Mouse (Mus musculus): ENCODE measurements around the gene Oas2. TPM values are rescaled to one million over a fixed set of nuclear protein-coding genes. Genes with fewer than 3 reads are reported as not detected.
"Not testable (repeated sequence)": the region's sequence is repeated elsewhere in the genome, so short reads cannot be mapped to it uniquely, and the experiment has no call there.

Gene Oas2
- total RNA-seq (2014; fragmentation: Nextera tagmentation), result 1.7 and 2.0 TPM in 2 replicates
- total RNA-seq (2017), result 0.72 and 1.3 TPM in 2 replicates

- ATAC-seq (replicated peaks; ENCODE audit: low FRiP score, low TSS enrichment, poor library complexity, severe bottlenecking), result no peak
Observed at GRCm38 (mm10) chr5:120749688-120750087, at the start of gene Oas2. Gene Oas2, minus strand, starts transcription at chr5:120749853.

GRCm38 (mm10) chr5:120798943-120799342 lies 49.3 kb upstream of the Oas2 start:
- peak; percentile 69 for ATAC-seq (replicated peaks; ENCODE audit: low FRiP score, low TSS enrichment, poor library complexity, severe bottlenecking)

GRCm38 (mm10) chr5:120798147-120798546 lies 48.5 kb upstream of the Oas2 start:
- ATAC-seq (replicated peaks; ENCODE audit: low FRiP score, low TSS enrichment, poor library complexity, severe bottlenecking), result peak; percentile 46

GRCm38 (mm10) chr5:120795480-120796034 lies 45.9 kb upstream of the Oas2 start, which contains the start of gene Oas1e:
Gene Oas1e, minus strand, starts transcription at chr5:120795530.
- not testable (repeated sequence) for ATAC-seq (replicated peaks; ENCODE audit: low FRiP score, low TSS enrichment, poor library complexity, severe bottlenecking)

- peak; percentile 54 for ATAC-seq (replicated peaks; ENCODE audit: low FRiP score, low TSS enrichment, poor library complexity, severe bottlenecking)
Observed at GRCm38 (mm10) chr5:120793043-120793442, 43.4 kb upstream of the Oas2 start.

GRCm38 (mm10) chr5:120787042-120787441 lies 37.4 kb upstream of the Oas2 start:
- ATAC-seq (replicated peaks; ENCODE audit: low FRiP score, low TSS enrichment, poor library complexity, severe bottlenecking), result no peak

GRCm38 (mm10) chr5:120782446-120782845 lies 32.8 kb upstream of the Oas2 start:
- ATAC-seq (replicated peaks; ENCODE audit: low FRiP score, low TSS enrichment, poor library complexity, severe bottlenecking), result no peak

- ATAC-seq (replicated peaks; ENCODE audit: low FRiP score, low TSS enrichment, poor library complexity, severe bottlenecking), result no peak
Observed at GRCm38 (mm10) chr5:120781646-120782045, 32.0 kb upstream of the Oas2 start.

- no peak for ATAC-seq (replicated peaks; ENCODE audit: low FRiP score, low TSS enrichment, poor library complexity, severe bottlenecking)
Observed at GRCm38 (mm10) chr5:120779922-120780321, 30.3 kb upstream of the Oas2 start.

GRCm38 (mm10) chr5:120778941-120779340 lies 29.3 kb upstream of the Oas2 start:
- no peak for ATAC-seq (replicated peaks; ENCODE audit: low FRiP score, low TSS enrichment, poor library complexity, severe bottlenecking)

- ATAC-seq (replicated peaks; ENCODE audit: low FRiP score, low TSS enrichment, poor library complexity, severe bottlenecking), result peak; percentile 42
Observed at GRCm38 (mm10) chr5:120777478-120777877, 27.8 kb upstream of the Oas2 start, which contains the start of gene Oas3. Gene Oas3, minus strand, starts transcription at chr5:120777661.

GRCm38 (mm10) chr5:120776801-120777200 lies 27.1 kb upstream of the Oas2 start:
- ATAC-seq (replicated peaks; ENCODE audit: low FRiP score, low TSS enrichment, poor library complexity, severe bottlenecking), result 0 out of 2 replicates have a peak, but pooled peaks have one; percentile 13

GRCm38 (mm10) chr5:120775287-120775985 lies 25.8 kb upstream of the Oas2 start:
- ATAC-seq (replicated peaks; ENCODE audit: low FRiP score, low TSS enrichment, poor library complexity, severe bottlenecking), result peak; percentile 84

- peak; percentile 96 for ATAC-seq (replicated peaks; ENCODE audit: low FRiP score, low TSS enrichment, poor library complexity, severe bottlenecking)
Observed at GRCm38 (mm10) chr5:120769396-120769795, 19.7 kb upstream of the Oas2 start.

- ATAC-seq (replicated peaks; ENCODE audit: low FRiP score, low TSS enrichment, poor library complexity, severe bottlenecking), result no peak
Observed at GRCm38 (mm10) chr5:120765010-120765409, 15.4 kb upstream of the Oas2 start.

GRCm38 (mm10) chr5:120761901-120762300 lies 12.2 kb upstream of the Oas2 start:
- ATAC-seq (replicated peaks; ENCODE audit: low FRiP score, low TSS enrichment, poor library complexity, severe bottlenecking), result peak; percentile 73

- no peak for ATAC-seq (replicated peaks; ENCODE audit: low FRiP score, low TSS enrichment, poor library complexity, severe bottlenecking)
Observed at GRCm38 (mm10) chr5:120754215-120754614, 4.6 kb upstream of the Oas2 start.

- no peak for ATAC-seq (replicated peaks; ENCODE audit: low FRiP score, low TSS enrichment, poor library complexity, severe bottlenecking)
Observed at GRCm38 (mm10) chr5:120752786-120753185, 3.1 kb upstream of the Oas2 start.

- no peak for ATAC-seq (replicated peaks; ENCODE audit: low FRiP score, low TSS enrichment, poor library complexity, severe bottlenecking)
Observed at GRCm38 (mm10) chr5:120751206-120751605, 1.6 kb upstream of the Oas2 start.

GRCm38 (mm10) chr5:120746451-120746850 lies 3.2 kb downstream of the Oas2 start:
- no peak for ATAC-seq (replicated peaks; ENCODE audit: low FRiP score, low TSS enrichment, poor library complexity, severe bottlenecking)

- ATAC-seq (replicated peaks; ENCODE audit: low FRiP score, low TSS enrichment, poor library complexity, severe bottlenecking), result peak; percentile 86; the same call in 1 of the 2 replicates
Observed at GRCm38 (mm10) chr5:120742125-120742524, 7.5 kb downstream of the Oas2 start.
